Mouse (Mus musculus) ES-Bruce4 (cell line): ENCODE results near the gene Myom1.

ENCODE experiments used
- CTCF ChIP-seq: IDR thresholded peaks from one replicate; pipeline ENCODE4 v1.8.1; 2011; ENCODE audit warnings: low read depth, low read length
- EP300 ChIP-seq: IDR thresholded peaks from 2 replicates; pipeline ENCODE4 v1.6.1; 2011; ENCODE audit warnings: low read depth, low read length; ENCODE audit not compliant: insufficient read depth
- POLR2A ChIP-seq: IDR thresholded peaks from one replicate; pipeline ENCODE4 v1.8.1; 2011; ENCODE audit warnings: low read length; ENCODE audit not compliant: insufficient read depth

- TF ChIP-seq CTCF = peak; percentile 10
- TF ChIP-seq POLR2A = no peak
- TF ChIP-seq EP300 = no peak
Observed at GRCm38 (mm10) chr17:70979345-70980223, 22.8 kb upstream of the Myom1 start.
